Mouse (Mus musculus) layer of hippocampus, postnatal 25 days (tissue): ENCODE measurements around the gene Ptprk. TPM values are rescaled to one million over a fixed set of nuclear protein-coding genes. Genes with fewer than 3 reads are reported as not detected.

Experiments used
- DNase-seq, 2 experiments: peaks; one replicate each; pipeline ENCODE4 v3.0.0; 2022; ENCODE audit warnings: mixed read lengths in 2 of 2, low spot score in 1 of 2; ENCODE audit errors: extremely low spot score in 1 of 2
- total RNA-seq, 2 experiments: library from RNA; stranded (reverse); gene quantifications; 2 replicates each; pipeline ENCODE4 v1.2.3; 2021

The Ptprk gene
- total RNA-seq, 2 experiments from 2014 or later, result 44.7 to 50.8 TPM

GRCm38 (mm10) chr10:28270273-28270672 lies 195.7 kb downstream of the Ptprk start:
- DNase-seq, result no peak

GRCm38 (mm10) chr10:28271729-28272606 lies 197.3 kb downstream of the Ptprk start:
- no peak for DNase-seq

GRCm38 (mm10) chr10:28278757-28279156 lies 204.1 kb downstream of the Ptprk start:
- DNase-seq, result no peak

GRCm38 (mm10) chr10:28297531-28297930 lies 222.9 kb downstream of the Ptprk start:
- no peak for DNase-seq

- no peak for DNase-seq
These were observed 224.6 kb downstream of the Ptprk start for GRCm38 (mm10) chr10:28299207-28299606.

GRCm38 (mm10) chr10:28303856-28304255 lies 229.2 kb downstream of the Ptprk start:
- DNase-seq, result no peak

- DNase-seq, result no peak
These were observed 229.8 kb downstream of the Ptprk start for GRCm38 (mm10) chr10:28304292-28304875.

- no peak for DNase-seq
These were observed 231.9 kb downstream of the Ptprk start for GRCm38 (mm10) chr10:28306451-28307086.

GRCm38 (mm10) chr10:28311369-28311768 lies 236.7 kb downstream of the Ptprk start:
- DNase-seq, result no peak

- DNase-seq, result no peak
These were observed 248.4 kb downstream of the Ptprk start for GRCm38 (mm10) chr10:28322995-28323394.

- no peak for DNase-seq
These were observed 260.6 kb downstream of the Ptprk start for GRCm38 (mm10) chr10:28335232-28335631.

- DNase-seq, result no peak
These were observed 263.9 kb downstream of the Ptprk start for GRCm38 (mm10) chr10:28338536-28338935.

GRCm38 (mm10) chr10:28345196-28345681 lies 270.6 kb downstream of the Ptprk start:
- DNase-seq, result no peak

GRCm38 (mm10) chr10:28365291-28365690 lies 290.7 kb downstream of the Ptprk start:
- no peak for DNase-seq

GRCm38 (mm10) chr10:28366065-28366677 lies 291.6 kb downstream of the Ptprk start:
- DNase-seq, result no peak

- no peak for DNase-seq
These were observed 295.2 kb downstream of the Ptprk start for GRCm38 (mm10) chr10:28369808-28370207.

GRCm38 (mm10) chr10:28374874-28375273 lies 300.3 kb downstream of the Ptprk start:
- no peak for DNase-seq

GRCm38 (mm10) chr10:28379752-28380488 lies 305.3 kb downstream of the Ptprk start:
- no peak for DNase-seq

- DNase-seq, result no peak
These were observed 313.1 kb downstream of the Ptprk start for GRCm38 (mm10) chr10:28387563-28388222.

GRCm38 (mm10) chr10:28391168-28391567 lies 316.5 kb downstream of the Ptprk start:
- no peak for DNase-seq
